Mouse (Mus musculus): ENCODE measurements around the gene Rack1.
"Not testable (repeated sequence)": the region's sequence is repeated elsewhere in the genome, so short reads cannot be mapped to it uniquely, and the experiment has no call there.

Rack1 gene

DNA sequence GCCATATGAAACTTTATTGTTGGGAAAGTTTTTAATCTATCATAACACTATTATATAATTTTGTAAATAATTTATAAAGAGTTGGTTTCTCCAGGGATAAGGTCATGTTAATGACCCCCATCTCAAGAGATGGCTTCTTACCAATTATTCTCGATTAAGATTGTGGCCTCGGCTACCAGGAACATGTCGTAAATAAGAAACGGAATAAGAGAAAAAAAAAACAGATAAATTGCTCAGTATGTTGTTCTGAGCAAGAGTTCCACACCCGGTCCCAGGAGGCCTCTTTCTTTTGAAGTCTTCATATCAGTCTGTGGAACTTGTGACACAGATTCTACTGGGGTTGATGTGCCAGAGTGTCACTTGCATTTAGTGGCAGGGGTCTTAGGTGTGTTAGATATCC lies 41.1 kb downstream of the Rack1 start:
- DNase-seq (ENCODE audit: low spot score in 2 of 2) = no peak

DNA sequence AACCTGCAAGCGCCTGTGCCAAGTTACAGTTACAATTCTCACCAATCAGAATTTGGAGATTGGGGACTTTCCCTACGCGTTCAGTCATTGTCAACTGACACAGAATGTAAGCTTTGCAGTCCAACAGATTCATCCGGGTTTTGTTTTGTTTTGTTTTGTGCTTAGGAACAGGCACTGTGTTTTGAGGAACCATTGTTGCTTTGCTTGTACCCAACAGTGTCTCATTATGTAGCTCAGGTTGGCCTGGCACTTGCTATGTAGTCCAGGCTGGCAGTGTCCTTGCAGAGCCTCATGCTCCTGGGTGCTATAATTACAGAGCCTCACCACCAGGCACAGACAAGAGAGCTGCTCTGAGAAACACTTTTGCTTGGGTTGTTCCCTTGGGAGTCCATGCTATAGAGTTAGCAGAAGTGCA lies 42.3 kb downstream of the Rack1 start:
- no peak for DNase-seq (ENCODE audit: low spot score in 2 of 2)

DNA sequence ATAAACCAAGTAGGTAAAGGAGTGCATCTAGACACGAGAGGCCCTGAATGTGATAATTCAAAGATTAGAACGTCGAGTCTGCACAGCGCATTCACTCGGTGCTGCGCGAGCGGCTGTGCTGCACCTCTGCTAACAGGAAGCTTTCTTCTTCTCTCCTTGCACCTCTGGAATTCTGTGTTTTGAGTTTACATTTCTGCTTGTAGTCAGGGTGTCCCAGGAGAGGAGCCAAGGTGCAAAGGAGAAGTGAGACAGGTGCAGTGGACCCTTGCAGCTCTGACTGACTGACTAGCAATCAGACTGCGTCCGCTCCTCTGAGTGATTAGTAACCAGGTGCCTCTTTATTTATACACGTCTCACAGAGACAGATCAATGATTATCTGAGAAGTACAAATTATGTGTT lies 43.1 kb downstream of the Rack1 start:
- no peak for DNase-seq (ENCODE audit: low spot score in 2 of 2)

DNA sequence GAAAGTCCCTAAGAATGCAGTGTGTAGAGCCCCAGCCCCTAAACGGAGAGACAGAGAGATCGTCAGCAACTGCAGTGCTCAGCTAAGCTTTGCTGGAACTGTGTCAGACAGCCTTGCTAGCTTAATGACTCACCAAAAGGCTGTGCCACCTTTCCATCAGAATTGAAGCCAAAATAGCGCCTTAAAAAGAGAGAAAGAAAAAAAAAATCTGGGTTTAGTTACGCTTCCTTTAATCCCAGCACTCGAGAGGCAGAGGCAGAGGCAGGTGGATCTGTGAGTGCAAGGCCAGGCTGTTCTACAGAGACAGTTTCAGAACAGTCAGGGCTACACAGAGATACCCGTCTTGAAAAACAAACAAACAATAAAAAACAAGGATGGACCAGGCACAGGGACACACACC lies 44.2 kb downstream of the Rack1 start:
- no peak for DNase-seq (ENCODE audit: low spot score in 2 of 2)

DNA sequence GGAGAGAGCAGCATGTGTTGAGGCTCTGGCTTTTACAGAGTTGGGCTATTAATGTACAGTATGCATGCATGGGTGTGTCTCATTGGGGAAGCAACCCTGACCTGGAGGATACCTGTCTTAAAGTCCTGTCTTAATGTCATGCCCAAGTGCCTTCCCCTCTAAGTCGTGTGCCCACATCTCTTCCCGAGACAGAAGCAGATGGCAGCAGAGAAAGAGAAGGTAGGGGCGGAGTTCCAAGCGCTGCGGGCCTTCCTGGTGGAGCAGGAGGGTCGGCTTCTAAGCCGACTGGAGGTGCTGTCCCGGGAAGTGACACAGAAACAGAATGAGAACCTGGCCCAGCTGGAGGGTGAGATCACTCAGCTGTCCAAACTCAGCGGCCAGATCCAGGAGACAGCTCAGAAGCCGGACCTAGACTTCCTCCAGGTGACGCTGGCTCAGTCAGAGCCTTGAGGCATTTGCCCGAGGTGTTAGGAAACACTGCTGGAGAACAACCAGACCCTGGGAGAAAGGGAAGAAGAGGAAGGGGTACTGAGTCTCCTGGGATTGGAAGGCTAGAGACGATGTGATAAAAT lies 45.2 kb downstream of the Rack1 start:
- DNase-seq (ENCODE audit: low spot score in 2 of 2) = no peak

DNA sequence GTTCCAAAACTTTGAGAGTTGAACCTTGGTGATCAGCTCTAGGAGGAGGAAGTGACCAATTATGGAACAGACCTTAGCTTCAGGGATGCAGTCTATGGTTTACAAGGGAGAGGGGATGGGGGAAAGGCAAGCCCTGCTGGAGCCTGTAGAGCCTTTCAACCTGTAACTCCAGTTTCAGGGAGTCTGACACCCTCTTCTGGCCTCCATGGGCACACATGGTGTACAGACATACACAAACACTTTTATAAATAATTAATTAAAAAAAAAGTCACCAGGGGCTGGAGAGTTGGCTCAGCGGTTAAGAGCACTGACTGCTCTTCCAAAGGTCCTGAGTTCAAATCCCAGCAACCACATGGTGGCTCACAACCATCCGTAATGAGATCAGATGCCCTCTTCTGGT lies 46.2 kb downstream of the Rack1 start:
- DNase-seq (ENCODE audit: low spot score in 2 of 2) = not testable (repeated sequence)

DNA sequence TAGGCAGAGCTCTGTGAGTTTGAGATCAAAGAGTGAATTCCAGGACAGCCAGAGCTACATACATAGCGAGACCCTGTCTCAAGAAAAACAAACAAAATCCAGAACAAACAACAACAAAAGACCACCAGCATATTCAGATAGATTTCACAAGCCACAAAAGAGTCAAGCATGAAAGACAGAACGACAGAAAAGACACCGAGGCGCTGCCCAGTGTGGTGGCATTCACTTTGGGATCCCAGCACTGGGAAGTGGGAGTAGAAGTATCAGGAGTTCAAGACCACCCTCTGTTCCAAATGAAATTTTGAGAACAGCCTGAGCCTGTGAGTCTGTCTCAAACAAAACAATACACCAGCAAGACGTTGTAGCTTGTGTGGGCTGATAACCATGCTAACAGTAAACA lies 46.7 kb downstream of the Rack1 start:
- DNase-seq (ENCODE audit: low spot score in 2 of 2) = no peak

DNA sequence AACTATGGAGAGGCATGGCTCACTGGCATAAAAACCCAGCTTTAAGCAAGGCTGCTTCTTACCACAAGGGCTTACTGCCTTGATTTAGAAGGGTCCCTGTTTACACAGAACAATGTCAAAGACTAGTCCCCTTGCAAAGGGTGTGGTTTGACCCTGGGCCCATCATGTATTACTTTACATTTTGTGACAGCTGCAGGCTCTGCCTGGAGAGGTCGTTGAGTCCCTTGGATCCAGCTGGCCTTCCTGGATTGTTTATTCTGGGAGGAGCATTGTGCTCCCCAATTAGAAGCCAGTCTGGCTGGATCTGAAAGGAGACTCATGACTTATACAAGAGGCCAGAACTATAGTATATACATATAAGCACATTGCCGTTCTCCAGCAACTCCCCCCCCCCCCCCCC lies 50.1 kb downstream of the Rack1 start:
- DNase-seq (ENCODE audit: low spot score in 2 of 2) = no peak

DNA sequence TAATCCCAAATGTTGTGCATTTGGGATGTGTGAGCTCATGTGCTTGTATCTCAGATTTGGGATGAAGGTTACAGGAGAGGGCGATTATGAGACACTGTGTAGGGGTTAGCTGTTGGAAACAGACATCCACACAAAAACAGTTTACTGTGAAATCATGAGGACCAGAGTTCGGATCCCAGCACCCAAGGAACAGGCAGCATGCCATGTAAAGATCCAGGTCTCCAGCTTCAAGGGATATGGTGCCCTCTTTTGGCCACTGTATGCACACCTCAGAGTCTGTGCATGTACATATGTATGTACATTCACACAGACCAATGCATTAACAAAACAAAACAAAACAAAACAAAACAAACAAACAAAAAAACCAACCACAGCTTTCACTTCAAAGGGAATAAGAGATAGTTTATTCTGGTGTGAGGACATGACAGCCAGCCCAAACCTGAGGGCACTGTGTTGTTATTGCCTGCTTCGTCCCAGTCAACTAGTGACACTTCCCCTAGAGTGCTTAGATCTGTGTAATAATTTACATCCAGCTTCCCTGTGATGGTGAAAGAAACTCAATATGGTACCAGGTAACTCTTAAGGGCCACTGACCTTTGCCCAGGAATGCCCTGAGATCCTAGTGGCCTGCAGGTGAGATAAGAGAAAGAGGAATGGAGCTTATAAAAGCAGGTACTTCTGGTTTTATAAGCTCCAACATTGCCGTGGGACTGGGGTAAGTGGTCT lies 51.3 kb downstream of the Rack1 start:
- DNase-seq (ENCODE audit: low spot score in 2 of 2) = no peak

DNA sequence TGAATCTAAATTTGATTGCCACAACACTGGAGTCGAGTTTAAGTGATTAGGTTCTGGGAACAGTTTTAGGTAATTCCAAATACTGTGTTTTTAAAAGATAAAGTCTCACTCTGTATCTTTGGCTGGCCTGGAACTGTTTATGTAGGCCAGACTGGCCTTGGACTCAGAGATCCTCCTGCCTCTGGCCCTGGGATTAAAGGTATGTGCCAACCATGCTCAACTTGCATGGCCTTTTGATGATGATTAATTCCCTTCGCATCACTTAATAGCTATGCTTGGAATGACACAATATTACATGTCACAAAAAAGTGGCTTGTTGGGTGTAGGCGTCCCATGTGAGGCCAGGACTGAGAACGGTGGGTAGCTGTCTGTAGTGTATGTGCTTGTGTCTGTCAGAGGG lies 52.1 kb downstream of the Rack1 start:
- no peak for DNase-seq (ENCODE audit: low spot score in 2 of 2)

DNA sequence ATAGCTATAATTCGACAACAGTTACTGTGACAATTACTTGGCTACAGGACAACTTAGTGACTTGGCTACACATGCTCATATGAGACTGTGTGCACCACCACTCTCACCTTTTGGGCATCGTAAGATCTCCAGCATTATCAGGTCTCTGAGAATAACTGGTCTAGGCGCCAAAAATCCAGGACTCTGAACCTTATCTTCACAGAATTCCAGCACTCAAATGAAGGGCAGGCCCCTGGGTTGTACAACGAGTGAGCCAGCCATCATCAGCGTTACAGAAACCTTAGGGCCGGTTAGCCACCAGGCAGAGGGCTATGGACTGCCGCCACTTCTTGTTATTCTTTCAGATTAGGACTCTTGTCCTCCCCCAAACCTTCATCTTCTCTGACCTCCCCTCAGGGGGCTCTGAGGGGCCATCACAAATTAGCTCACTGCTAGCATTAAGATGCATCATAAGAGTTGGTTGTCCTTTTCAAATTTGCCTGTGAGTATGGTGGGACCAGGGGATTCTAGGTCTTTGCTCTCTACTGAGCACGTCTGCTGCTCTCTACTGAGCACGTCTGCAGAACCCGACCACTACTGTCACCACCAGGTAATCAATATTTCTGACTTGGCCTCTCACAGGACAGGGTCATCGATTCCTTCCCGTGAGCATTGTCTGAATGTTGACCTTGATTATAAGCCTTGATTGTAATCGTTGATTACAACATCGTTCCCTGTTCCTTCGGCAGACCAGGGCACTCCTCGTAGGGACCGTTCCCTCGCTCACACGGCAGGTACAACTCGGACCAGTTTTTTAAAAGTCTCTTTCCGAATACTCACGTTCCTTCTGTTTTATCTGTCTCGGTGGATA lies 52.7 kb downstream of the Rack1 start:
- DNase-seq (ENCODE audit: low spot score in 2 of 2) = no peak

DNA sequence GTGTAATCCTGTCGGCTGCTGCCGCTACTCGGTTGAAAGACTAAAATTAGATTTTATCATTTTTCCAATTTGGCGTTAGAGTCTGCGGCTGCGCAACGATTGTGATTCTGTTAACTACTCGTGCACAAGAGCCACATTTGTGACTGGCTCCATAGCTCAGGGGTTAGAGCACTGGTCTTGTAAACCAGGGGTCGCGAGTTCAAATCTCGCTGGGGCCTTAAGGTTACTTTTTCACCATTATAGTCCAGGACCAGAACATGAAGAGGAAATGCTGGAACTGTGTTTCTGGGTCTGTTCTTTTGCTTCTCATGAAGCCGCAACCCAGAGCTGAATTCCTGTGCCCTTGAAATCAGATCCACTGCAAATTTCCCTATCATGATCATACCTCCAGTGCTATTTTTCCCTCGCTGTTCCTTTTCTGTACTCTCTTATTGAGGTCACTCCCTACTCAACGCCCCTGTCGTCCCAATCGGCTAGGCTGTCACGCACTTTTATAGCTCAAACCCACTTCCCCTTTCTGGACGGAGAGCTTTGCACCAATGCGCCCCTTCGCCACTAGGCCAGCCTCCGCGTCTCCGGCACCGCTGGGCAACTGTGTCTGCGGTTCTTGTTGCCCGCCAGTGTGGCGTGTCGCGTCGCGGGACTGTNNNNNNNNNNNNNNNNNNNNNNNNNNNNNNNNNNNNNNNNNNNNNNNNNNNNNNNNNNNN lies 53.5 kb downstream of the Rack1 start:
- DNase-seq (ENCODE audit: low spot score in 2 of 2) = peak; percentile 78 to 85

Measured in thymus, postnatal 10 days (tissue).